27 mouse cellular contexts compared by ENCODE assay signal in genomic region chr15:16834761-16835160, GRCm38 (mm10).
"Had no signal": no experiment of that assay in that cellular context is flagged by ENCODE, and none has a peak within 500 bp of the region (broad histone marks: within the 10 kb centered on the region; RNA-seq: fewer than 3 reads in every experiment).

No protein-coding gene starts in this region.

- DNase-seq: cerebellum, adult 9-10 months; cerebellum, adult 9-11 months; cerebellum, postnatal 10 days; cerebellum, postnatal 14 days; cerebellum, postnatal 25 days; cerebellum, postnatal 36 days; embryo, embryonic 11 days; forebrain, postnatal 0 days; gastrocnemius, adult 2 months; gastrocnemius, postnatal 10 days; gastrocnemius, postnatal 14 days; gastrocnemius, postnatal 25 days; gastrocnemius, postnatal 36 days; heart, adult 11 months; heart, adult 18-20 months; heart, adult 2 months had no signal

- H3K27ac ChIP-seq: embryonic facial prominence, embryonic 10.5 days; embryonic facial prominence, embryonic 12.5 days; embryonic facial prominence, embryonic 13.5 days; embryonic facial prominence, embryonic 15.5 days; forebrain, embryonic 10.5 days; forebrain, embryonic 12.5 days; forebrain, embryonic 13.5 days; forebrain, embryonic 15.5 days; gastrocnemius, adult 2 months; heart, adult 2 months had no signal

- H3K4me1 ChIP-seq: embryonic facial prominence, embryonic 10.5 days; embryonic facial prominence, embryonic 12.5 days; embryonic facial prominence, embryonic 13.5 days; embryonic facial prominence, embryonic 15.5 days; forebrain, embryonic 10.5 days; forebrain, embryonic 12.5 days; forebrain, embryonic 13.5 days; forebrain, embryonic 15.5 days had no signal

- ATAC-seq: forebrain, embryonic 13.5 days; forebrain, embryonic 14.5 days; forebrain, embryonic 15.5 days; forebrain, embryonic 16.5 days; forebrain, postnatal 0 days had no signal

- H3K9me3 ChIP-seq: embryonic facial prominence, embryonic 10.5 days; embryonic facial prominence, embryonic 12.5 days; embryonic facial prominence, embryonic 13.5 days; embryonic facial prominence, embryonic 15.5 days; forebrain, embryonic 10.5 days; forebrain, embryonic 12.5 days; forebrain, embryonic 13.5 days; forebrain, embryonic 15.5 days had no signal

- H3K4me3 ChIP-seq: embryonic facial prominence, embryonic 10.5 days; embryonic facial prominence, embryonic 12.5 days; embryonic facial prominence, embryonic 13.5 days; embryonic facial prominence, embryonic 15.5 days; erythroblast, embryonic 14.5 days; forebrain, embryonic 10.5 days; forebrain, embryonic 12.5 days; forebrain, embryonic 13.5 days; forebrain, embryonic 15.5 days; gastrocnemius, adult 2 months; heart, adult 2 months had no signal

- H3K27me3 ChIP-seq: embryonic facial prominence, embryonic 12.5 days; embryonic facial prominence, embryonic 13.5 days; embryonic facial prominence, embryonic 15.5 days; forebrain, embryonic 12.5 days; forebrain, embryonic 13.5 days; forebrain, embryonic 15.5 days had no signal

- H3K9ac ChIP-seq: embryonic facial prominence, embryonic 12.5 days; embryonic facial prominence, embryonic 13.5 days; embryonic facial prominence, embryonic 15.5 days; forebrain, embryonic 12.5 days; forebrain, embryonic 13.5 days; forebrain, embryonic 15.5 days; forebrain, postnatal 0 days had no signal

- H3K4me2 ChIP-seq: embryonic facial prominence, embryonic 12.5 days; embryonic facial prominence, embryonic 13.5 days; embryonic facial prominence, embryonic 15.5 days; forebrain, embryonic 12.5 days; forebrain, embryonic 13.5 days; forebrain, embryonic 15.5 days had no signal

- H3K36me3 ChIP-seq: embryonic facial prominence, embryonic 10.5 days; embryonic facial prominence, embryonic 12.5 days; embryonic facial prominence, embryonic 13.5 days; embryonic facial prominence, embryonic 15.5 days; forebrain, embryonic 10.5 days; forebrain, embryonic 12.5 days; forebrain, embryonic 15.5 days had no signal
